Mouse (Mus musculus): Measurements from ENCODE around the gene Srarp. TPM values are rescaled to one million over a fixed set of nuclear protein-coding genes. Genes with fewer than 3 reads are reported as not detected.

Gene Srarp
- total RNA-seq, 2 experiments from 2014 or later, result 3.5 to 4.7 TPM

- no peak for DNase-seq (ENCODE audit: extremely low spot score in 1 of 2, low spot score in 1 of 2)
These were observed 23.0 kb upstream of the Srarp start for GRCm38 (mm10) chr4:141458888-141459287.

DNA sequence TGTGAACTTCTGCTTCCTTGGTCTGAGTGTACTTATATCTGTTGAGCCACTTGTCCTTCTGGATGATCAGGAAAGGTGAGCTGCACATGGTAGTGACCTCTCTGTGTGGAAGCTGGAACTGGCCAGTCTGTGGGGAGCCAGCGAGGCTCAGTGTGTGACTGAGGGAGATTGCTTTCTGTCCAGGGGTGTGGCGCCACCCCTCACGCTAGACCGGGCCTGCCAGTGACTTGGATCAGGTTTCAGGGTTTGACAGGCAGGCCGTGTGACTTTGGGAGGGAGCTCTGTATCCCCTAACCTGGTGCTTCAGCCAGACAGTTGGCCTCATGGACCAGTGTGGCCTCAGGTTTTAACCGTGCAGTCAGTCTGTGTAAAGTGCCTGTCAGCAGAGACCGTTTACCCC is 22.3 kb upstream of the Srarp start:
- DNase-seq (ENCODE audit: extremely low spot score in 1 of 2, low spot score in 1 of 2), result no peak

DNA sequence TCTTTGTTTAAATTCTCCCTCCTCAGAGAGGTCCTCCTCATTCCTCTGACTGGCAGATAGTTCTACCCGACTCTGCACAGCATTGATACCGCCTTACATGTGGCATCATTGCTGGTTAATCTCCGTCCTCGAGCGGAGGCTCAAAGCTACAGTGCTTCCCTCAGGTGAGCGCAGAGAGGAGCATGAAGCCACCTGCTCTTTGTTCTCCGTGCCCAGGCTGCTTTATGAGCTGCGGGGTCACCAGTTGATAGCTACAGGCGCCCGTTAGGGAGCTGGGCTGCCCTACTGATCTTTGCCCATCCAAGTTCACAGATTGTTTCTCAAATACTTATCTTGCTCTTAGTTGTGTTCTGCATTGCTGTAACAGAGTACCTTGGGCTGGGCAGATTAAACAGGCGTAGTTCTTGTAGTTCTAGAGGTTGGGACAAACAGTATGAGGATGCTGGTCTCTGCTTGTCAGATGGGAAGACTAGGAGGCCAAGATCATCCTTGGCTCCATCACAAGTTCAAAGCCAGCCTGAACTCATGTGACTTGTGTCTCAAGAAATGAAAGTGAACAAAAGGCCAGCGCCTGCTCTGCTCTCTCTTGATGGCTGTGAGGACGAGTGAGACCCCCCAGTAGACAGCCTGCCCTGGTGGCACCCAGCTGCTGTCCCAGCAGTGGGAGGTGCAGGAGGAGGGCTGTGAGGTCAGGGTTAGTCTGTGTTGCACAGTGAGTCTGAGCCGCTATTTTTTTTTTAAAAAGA is 20.5 kb upstream of the Srarp start:
- no peak for DNase-seq (ENCODE audit: extremely low spot score in 1 of 2, low spot score in 1 of 2)

GRCm38 (mm10) chr4:141455526-141455925 is 19.6 kb upstream of the Srarp start:
- DNase-seq (ENCODE audit: extremely low spot score in 1 of 2, low spot score in 1 of 2), result no peak

GRCm38 (mm10) chr4:141454581-141455350 is 18.9 kb upstream of the Srarp start:
- DNase-seq (ENCODE audit: extremely low spot score in 1 of 2, low spot score in 1 of 2), result no peak

- DNase-seq (ENCODE audit: extremely low spot score in 1 of 2, low spot score in 1 of 2), result no peak
These were observed 16.1 kb upstream of the Srarp start for GRCm38 (mm10) chr4:141451916-141452450.

GRCm38 (mm10) chr4:141451251-141451650 is 15.3 kb upstream of the Srarp start:
- DNase-seq (ENCODE audit: extremely low spot score in 1 of 2, low spot score in 1 of 2), result no peak

DNA sequence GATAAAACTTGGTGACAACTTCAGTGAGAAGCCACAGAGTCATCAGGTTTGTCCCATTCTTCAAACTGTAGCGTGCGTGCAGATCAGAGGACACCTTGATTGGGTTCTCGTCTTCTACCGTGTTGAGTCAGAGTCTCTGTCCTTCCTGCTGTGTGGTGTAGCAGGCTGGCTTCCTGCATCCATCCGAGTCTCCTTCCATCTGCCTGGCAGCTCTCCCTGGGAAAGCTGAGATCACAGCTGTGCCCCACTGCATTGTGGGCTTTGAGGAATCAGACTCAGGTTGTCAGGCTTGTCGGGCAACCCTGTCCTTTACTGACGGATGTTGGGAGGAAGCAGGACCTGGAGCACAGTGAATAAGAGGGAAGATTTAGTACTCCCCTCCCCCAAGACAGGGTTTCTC is 10.3 kb upstream of the Srarp start:
- no peak for DNase-seq (ENCODE audit: extremely low spot score in 1 of 2, low spot score in 1 of 2)

GRCm38 (mm10) chr4:141445328-141445720 is 9.4 kb upstream of the Srarp start:
- no peak for DNase-seq (ENCODE audit: extremely low spot score in 1 of 2, low spot score in 1 of 2)

DNA sequence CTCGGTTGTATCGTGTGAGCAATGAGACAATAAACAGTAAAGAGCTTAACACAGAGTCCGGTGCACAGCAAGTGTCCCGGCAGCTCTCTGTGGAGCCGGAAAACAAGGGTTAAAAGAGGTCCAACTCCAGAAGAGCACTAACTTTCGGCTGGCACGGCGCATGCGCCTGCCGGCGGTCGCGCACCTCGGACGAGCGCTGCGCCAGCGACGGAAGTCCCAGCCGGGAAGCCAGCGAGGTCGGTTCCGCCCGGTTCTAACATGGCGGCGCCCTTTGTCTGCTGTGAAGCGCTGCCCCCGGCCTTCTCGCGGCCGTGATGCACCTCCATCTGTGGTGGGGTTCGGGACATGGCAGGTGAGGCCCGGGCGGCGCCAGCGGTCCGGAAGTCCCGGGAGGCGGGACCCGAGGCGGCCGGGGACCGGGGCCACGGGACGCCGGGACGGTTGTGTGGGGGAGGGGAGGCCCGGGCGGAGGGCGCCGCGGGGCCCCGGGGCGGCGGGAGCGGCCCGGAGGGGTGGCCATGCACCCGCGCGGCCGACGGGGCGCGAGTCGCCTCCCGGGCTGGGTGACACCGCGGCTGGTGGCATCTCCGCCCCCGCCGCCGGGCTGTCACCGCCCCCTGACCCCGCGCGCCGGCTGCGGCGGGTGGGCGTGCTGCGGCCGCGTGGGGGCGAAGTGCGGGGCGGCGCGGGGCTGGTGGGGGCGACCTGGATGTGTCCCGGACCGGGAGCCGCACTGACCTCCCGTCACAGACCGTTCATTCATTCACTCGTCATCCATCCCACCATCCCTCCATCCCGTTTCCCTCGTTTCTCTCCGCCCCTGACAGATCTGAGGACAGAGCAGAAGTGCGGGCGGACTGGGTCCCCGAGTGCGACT is 8.8 kb upstream of the Srarp start, which contains the start of gene Zbtb17:
Gene Zbtb17 (plus strand): TSS at position 204 of the 877 bp plus-strand sequence.
- peak; percentile 83 for DNase-seq (ENCODE audit: extremely low spot score in 1 of 2, low spot score in 1 of 2)

GRCm38 (mm10) chr4:141443641-141444429 is 7.9 kb upstream of the Srarp start:
- no peak for DNase-seq (ENCODE audit: extremely low spot score in 1 of 2, low spot score in 1 of 2)

DNA sequence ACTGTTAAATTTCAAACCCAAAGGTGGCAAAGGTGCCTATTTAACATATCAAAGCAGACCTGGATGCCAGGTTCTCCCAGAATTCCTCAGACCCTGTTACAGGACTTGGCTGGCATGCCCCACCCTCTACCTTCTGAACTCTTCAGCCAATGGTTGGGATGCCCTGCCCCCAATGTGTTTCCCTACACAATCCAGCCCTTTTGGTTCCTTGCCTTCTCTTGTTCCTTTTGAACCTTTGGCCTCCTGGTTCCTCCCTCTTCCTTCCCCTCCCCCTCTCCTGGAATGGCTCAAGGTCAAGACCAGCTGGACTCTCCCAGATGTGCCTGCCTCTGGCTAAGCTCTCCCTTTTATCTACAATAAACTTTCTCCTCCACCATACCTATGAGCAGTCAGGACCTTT is 5.0 kb upstream of the Srarp start:
- DNase-seq (ENCODE audit: extremely low spot score in 1 of 2, low spot score in 1 of 2), result no peak

DNA sequence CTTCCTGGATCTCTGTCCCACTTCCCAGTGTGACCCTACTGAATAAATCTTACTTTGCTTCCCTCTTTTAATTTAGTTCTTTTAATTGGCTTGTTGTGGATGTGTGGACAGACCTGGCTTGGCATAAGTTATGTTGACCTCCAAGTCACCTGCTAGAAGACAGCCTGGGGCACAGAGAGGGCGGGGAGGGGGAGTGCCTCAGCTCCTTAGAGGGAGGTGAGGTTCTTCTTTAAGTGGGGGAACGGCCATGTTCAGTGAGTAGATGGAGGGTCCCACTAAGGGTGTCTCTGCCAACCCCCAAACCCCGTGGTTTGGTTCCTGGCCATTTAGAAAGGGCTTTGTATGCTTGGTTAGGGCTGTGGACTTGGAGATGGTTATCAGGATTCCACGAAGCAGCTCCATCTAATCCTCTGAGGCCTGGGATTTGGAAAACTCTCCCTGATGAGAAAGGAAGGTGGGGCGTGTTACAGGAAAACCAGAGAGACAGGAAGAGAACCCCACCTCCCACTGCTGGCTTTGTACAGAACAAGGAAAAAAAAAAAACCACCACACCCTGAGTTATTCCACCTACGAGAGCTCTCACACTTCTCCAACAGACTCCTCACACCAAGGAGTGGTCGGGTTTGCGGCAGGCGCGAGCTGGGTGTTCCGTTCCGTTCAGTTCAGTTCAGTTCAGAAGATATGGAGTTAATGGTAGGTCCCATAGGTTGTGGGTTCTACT is 3.3 kb upstream of the Srarp start:
- DNase-seq (ENCODE audit: extremely low spot score in 1 of 2, low spot score in 1 of 2), result no peak

GRCm38 (mm10) chr4:141433191-141433590 is 2.7 kb downstream of the Srarp start:
- no peak for DNase-seq (ENCODE audit: extremely low spot score in 1 of 2, low spot score in 1 of 2)

DNA sequence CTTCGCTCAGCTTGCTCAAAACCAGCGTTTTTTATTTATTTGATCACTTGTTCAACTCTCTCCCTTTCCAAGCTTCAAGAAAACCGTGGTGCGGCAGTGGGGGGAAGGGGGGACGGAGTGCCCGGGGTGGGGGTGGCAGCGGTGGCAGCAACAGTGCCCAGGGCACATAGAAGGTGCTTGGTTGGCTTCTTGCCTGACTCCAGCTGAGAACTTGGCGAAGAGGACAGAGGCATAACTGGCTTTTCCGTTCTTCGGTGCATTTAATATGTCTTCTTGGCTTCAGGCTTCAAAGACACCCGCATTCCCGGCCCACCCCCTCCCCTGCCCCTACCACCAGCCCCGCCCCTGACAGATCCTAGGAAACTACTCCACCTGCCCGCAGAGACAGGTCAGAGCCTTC is 3.2 kb downstream of the Srarp start:
- no peak for DNase-seq (ENCODE audit: extremely low spot score in 1 of 2, low spot score in 1 of 2)

DNA sequence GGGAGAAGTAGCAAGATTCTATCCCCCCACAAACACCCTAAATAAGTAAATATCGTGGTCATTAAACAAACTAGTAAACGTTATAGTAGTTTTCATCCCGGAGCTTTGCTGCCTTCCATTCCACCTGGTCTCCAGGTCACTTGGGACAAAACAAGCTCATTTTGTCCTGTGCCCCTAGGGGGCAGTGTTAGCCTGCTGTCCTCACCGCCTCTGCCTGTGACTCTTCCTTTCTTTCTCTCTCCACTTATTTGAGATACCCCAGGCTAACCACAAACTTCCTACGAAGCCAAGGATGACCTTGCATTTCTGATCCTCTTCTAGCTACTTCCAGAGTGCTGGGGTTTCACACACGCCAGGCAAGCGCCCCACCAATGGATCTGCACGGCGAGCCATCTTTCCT is 4.9 kb downstream of the Srarp start:
- DNase-seq (ENCODE audit: extremely low spot score in 1 of 2, low spot score in 1 of 2), result peak; percentile 58 to 76

GRCm38 (mm10) chr4:141429847-141430246 is 6.1 kb downstream of the Srarp start:
- DNase-seq (ENCODE audit: extremely low spot score in 1 of 2, low spot score in 1 of 2), result peak in 1 of 2 experiments; percentile 30

- no peak for DNase-seq (ENCODE audit: extremely low spot score in 1 of 2, low spot score in 1 of 2)
These were observed 6.5 kb downstream of the Srarp start for GRCm38 (mm10) chr4:141429381-141429780.

GRCm38 (mm10) chr4:141427921-141428320 is 8.0 kb downstream of the Srarp start:
- no peak for DNase-seq (ENCODE audit: extremely low spot score in 1 of 2, low spot score in 1 of 2)
